Mouse (Mus musculus) liver, embryonic 11.5 days (tissue): ENCODE results near the gene Jaml. TPM values are rescaled to one million over a fixed set of nuclear protein-coding genes. Genes with fewer than 3 reads are reported as not detected.
"Not testable (repeated sequence)": the region's sequence is repeated elsewhere in the genome, so short reads cannot be mapped to it uniquely, and the experiment has no call there.

Experiments used
- ATAC-seq: fragments of 200-750 bp; cut with Nextera tagmentation; replicated peaks from 2 replicates; pipeline ENCODE4 v1.8.0; 2017; ENCODE audit warnings: moderate number of reproducible peaks, mild to moderate bottlenecking, moderate TSS enrichment, moderate library complexity; ENCODE audit not compliant: low FRiP score
- DNase-seq: peaks from one replicate; pipeline ENCODE4 v3.0.0-alpha.2; 2017; ENCODE audit warnings: low spot score
- H3K27ac ChIP-seq: fragments of 300-500 bp; sonication (generic); 2 replicates; pipeline ENCODE4 v1.5.1; 2014; ENCODE audit warnings: mild to moderate bottlenecking, low read depth, low read length, control low read depth
- H3K27me3 ChIP-seq: fragments of 300-500 bp; sonication (generic); replicated peaks from 2 replicates; pipeline ENCODE4 v1.6.1; 2014; ENCODE audit warnings: low read length, mixed read lengths; ENCODE audit not compliant: control insufficient read depth, insufficient read depth
- H3K36me3 ChIP-seq: fragments of 300-500 bp; sonication (generic); 2 replicates; pipeline ENCODE4 v1.6.1; 2014; ENCODE audit warnings: mild to moderate bottlenecking, low read length, moderate library complexity, mixed read lengths; ENCODE audit not compliant: control insufficient read depth, insufficient read depth
- H3K4me1 ChIP-seq: fragments of 300-500 bp; sonication (generic); replicated peaks from 2 replicates; pipeline ENCODE4 v1.6.1; 2014; ENCODE audit warnings: low read length, mixed read lengths; ENCODE audit not compliant: control insufficient read depth, insufficient read depth
- H3K4me2 ChIP-seq: fragments of 300-500 bp; sonication (generic); 2 replicates; pipeline ENCODE4 v1.6.1; 2014; ENCODE audit warnings: mild to moderate bottlenecking, control low read depth, moderate library complexity
- H3K4me3 ChIP-seq: fragments of 300-500 bp; sonication (generic); 2 replicates; pipeline ENCODE4 v1.5.1; 2014; ENCODE audit warnings: low read depth, low read length, control low read depth
- H3K9ac ChIP-seq: fragments of 300-500 bp; sonication (generic); 2 replicates; pipeline ENCODE4 v1.6.1; 2014; ENCODE audit warnings: low read depth, low read length, control low read depth
- H3K9me3 ChIP-seq: fragments of 300-500 bp; sonication (generic); 2 replicates; pipeline ENCODE4 v1.6.1; 2016; ENCODE audit warnings: low read length, inconsistent platforms, mixed read lengths; ENCODE audit not compliant: control insufficient read depth
- WGBS: fragments of 180-500 bp; shearing (Covaris S2); extraction: QIAGEN DNeasy Blood & Tissue Kit; methylation state at CpG from one replicate; pipeline ENCODE4 v1.1.7; 2014; 5-methylcytosine and 5-hydroxymethylcytosine counted together
- polyA plus RNA-seq: library from polyadenylated mRNA; unstranded; fragments of >200 nt; fragmentation: Nextera tagmentation; extraction: Ambion mirVana; gene quantifications from 2 replicates; pipeline ENCODE4 v1.2.1, GENCODE M21; 2014

The Jaml gene
- polyA plus RNA-seq = 0.16 and 0.18 TPM in 2 replicates

DNA sequence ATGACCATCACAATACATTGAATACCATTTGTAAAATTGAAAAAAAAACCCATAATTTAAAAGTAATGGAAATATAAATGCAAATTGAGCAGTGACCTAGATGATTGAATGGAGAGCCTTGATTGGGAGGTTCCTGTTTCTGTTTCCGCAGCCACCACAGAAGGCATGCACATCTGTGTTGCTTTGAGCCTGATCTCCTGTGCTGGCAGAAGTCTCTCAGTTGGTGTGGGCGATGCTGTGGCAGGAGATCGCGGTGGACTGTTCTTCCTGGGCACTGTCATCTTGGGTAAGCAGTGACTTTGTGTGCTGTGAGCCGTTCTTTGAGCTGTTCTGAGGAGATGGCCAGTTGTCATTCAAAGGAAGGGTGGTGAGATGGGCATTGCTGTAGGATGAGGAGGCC, at the start of gene Jaml:
Gene Jaml (plus strand): TSS at position 173 of the 400 bp plus-strand sequence.
- Histone ChIP-seq H3K4me3 (no peak within 1 kb of the TSS), H3K27ac (no peak within 1 kb of the TSS), H3K4me1 (no peaks in the 10 kb centered on the region), H3K4me2 (no peak within 1 kb of the TSS), H3K36me3 (no peaks in the 10 kb centered on the region), H3K9ac (no peak within 1 kb of the TSS), H3K9me3 (no peaks in the 10 kb centered on the region), H3K27me3 (no peaks in the 10 kb centered on the region)
- 77% methylated on average over 5 of the region's 5 CpGs for WGBS
- ATAC-seq = no peak
- DNase-seq = no peak

- 76% methylated on average over 6 of the region's 6 CpGs for WGBS
- DNase-seq (no peak), ATAC-seq (no peak)
- H3K9me3 ChIP-seq = no peaks in the 10 kb centered on the region
- H3K4me1 ChIP-seq = no peaks in the 10 kb centered on the region
- H3K27ac ChIP-seq = no peak overlapping the region
- no peak overlapping the region for H3K9ac ChIP-seq
- no peak overlapping the region for H3K4me3 ChIP-seq
- H3K4me2 ChIP-seq = no peak overlapping the region
- H3K27me3 ChIP-seq = peaks cover 6% of the 10 kb centered on the region
- H3K36me3 ChIP-seq = no peaks in the 10 kb centered on the region
These were observed 48.6 kb upstream of the Jaml start for GRCm38 (mm10) chr9:45030341-45030740.

DNA sequence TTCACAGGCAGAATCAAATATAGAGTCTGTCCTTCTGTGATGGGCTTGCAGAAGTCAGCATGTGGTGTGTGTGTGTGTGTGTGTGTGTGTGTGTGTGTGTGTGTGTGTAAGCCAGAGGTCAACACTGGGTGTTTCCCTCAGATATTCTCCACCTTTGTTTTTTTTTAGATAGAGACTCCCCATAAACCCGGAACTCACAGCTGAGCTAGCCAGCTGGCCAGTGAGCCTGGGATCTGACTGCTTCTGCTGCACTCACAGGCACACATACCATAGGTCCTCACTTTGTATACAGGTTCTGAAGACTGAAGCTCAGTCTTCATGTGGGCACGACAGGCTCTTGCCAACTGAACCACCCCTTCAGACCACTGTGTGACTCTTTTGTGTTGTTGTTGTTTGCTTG, 46.7 kb upstream of the Jaml start:
- no peak overlapping the region for H3K27ac ChIP-seq
- H3K4me1 ChIP-seq = no peaks in the 10 kb centered on the region
- ATAC-seq (no peak), DNase-seq (no peak)
- H3K4me2 ChIP-seq = no peak overlapping the region
- H3K27me3 ChIP-seq = peaks cover 3% of the 10 kb centered on the region; the same call in 1 of the 2 replicates
- H3K9ac ChIP-seq = no peak overlapping the region
- no peaks in the 10 kb centered on the region for H3K36me3 ChIP-seq
- no peaks in the 10 kb centered on the region for H3K9me3 ChIP-seq
- 67% methylated on average over 2 of the region's 2 CpGs for WGBS
- no peak overlapping the region for H3K4me3 ChIP-seq

DNA sequence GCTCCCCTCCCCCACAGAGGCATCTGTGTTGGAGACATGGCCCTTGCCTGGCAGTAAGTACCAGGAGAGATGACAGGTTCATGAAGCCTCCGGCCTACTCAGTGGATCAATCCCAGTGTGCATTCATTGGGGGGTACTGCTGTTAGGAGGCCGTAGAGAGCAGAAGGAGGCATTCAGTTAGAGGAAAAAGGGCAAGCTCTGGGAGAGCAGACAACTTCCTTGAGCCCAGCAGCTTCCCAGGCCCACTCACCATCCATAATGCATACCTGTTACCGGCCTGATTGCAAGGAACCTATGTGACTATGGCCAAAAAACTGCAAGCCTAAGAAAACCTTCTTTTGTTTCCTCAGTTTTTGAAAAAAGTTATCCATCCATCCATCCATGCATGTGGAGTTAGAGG, 44.5 kb upstream of the Jaml start:
- 75% methylated on average over 3 of the region's 3 CpGs for WGBS
- H3K9me3 ChIP-seq = no peaks in the 10 kb centered on the region
- no peak overlapping the region for H3K9ac ChIP-seq
- H3K36me3 ChIP-seq = no peaks in the 10 kb centered on the region
- no peak overlapping the region for H3K4me2 ChIP-seq
- no peaks in the 10 kb centered on the region for H3K4me1 ChIP-seq
- peaks cover 18% of the 10 kb centered on the region for H3K27me3 ChIP-seq
- no peak overlapping the region for H3K27ac ChIP-seq
- no peak for ATAC-seq
- H3K4me3 ChIP-seq = no peak overlapping the region
- no peak for DNase-seq

GRCm38 (mm10) chr9:45037803-45038202, 41.2 kb upstream of the Jaml start:
- peaks cover 45% of the 10 kb centered on the region for H3K27me3 ChIP-seq
- not testable (repeated sequence) for H3K9ac ChIP-seq, H3K9me3 ChIP-seq, H3K4me2 ChIP-seq, H3K36me3 ChIP-seq, H3K4me3 ChIP-seq, DNase-seq, ATAC-seq, H3K4me1 ChIP-seq, H3K27ac ChIP-seq
- WGBS = 71% methylated on average over 1 of the region's 1 CpGs

- Histone ChIP-seq H3K27me3 (peaks cover 58% of the 10 kb centered on the region), H3K4me2 (peak within 1 kb of the TSS; percentile 42), H3K36me3 (no peaks in the 10 kb centered on the region), H3K9ac (no peak within 1 kb of the TSS), H3K4me1 (peaks cover 3% of the 10 kb centered on the region; the same call in 1 of the 2 replicates), H3K27ac (no peak within 1 kb of the TSS), H3K9me3 (no peaks in the 10 kb centered on the region), H3K4me3 (no peak within 1 kb of the TSS)
- 53% methylated on average over 5 of the region's 5 CpGs for WGBS
- ATAC-seq (no peak), DNase-seq (no peak)
These were observed 39.5 kb upstream of the Jaml start, which contains the start of gene Mpzl2 for GRCm38 (mm10) chr9:45039499-45039898. Gene Mpzl2 (plus strand): TSS chr9:45039799.

DNA sequence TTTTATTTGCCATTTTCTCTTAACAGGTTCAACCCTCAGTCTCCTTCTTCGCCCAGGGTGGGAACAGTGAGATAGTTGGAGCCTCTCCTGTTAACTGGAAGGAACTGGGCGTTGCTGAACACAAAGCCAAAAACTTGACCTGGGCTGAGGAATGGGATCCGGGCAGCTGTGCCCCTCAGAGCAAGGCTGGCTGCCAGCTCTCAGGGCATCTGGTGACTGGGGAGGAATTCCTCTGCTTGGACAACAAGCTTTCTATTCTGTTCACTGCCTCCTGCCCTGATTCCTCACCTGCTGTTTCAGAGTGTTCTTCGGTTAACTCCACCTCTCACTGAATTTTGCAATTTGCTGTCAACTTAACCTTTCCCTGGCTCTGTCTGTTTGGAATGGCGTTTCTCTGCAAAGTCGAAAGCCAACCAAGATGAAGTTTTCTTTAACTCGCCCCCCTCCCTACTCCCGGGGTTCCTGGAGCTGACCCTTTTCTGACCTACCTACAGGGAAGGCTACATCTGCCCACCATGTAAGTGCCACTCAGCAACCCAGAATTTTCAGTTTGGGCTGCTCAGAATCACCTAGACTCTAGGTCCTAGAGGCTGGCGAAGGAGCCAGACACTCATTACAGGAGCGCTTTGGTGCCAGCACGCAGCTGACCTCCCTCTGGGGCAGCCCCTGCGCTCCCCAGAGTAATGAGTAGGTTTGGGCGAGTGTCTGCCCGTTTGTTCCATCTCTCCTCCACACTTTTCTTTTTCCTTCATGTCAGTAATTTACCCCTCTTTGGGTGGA, 38.7 kb upstream of the Jaml start:
- H3K9me3 ChIP-seq = no peaks in the 10 kb centered on the region
- WGBS = 17% methylated on average over 14 of the region's 14 CpGs
- peaks cover 3% of the 10 kb centered on the region; the same call in 1 of the 2 replicates for H3K4me1 ChIP-seq
- peaks cover 58% of the 10 kb centered on the region for H3K27me3 ChIP-seq
- no peaks in the 10 kb centered on the region for H3K36me3 ChIP-seq
- H3K9ac ChIP-seq = no peak overlapping the region
- H3K4me2 ChIP-seq = peak overlapping the region; percentile 42
- DNase-seq (no peak), ATAC-seq (no peak)
- H3K4me3 ChIP-seq = no peak overlapping the region
- no peak overlapping the region for H3K27ac ChIP-seq

DNA sequence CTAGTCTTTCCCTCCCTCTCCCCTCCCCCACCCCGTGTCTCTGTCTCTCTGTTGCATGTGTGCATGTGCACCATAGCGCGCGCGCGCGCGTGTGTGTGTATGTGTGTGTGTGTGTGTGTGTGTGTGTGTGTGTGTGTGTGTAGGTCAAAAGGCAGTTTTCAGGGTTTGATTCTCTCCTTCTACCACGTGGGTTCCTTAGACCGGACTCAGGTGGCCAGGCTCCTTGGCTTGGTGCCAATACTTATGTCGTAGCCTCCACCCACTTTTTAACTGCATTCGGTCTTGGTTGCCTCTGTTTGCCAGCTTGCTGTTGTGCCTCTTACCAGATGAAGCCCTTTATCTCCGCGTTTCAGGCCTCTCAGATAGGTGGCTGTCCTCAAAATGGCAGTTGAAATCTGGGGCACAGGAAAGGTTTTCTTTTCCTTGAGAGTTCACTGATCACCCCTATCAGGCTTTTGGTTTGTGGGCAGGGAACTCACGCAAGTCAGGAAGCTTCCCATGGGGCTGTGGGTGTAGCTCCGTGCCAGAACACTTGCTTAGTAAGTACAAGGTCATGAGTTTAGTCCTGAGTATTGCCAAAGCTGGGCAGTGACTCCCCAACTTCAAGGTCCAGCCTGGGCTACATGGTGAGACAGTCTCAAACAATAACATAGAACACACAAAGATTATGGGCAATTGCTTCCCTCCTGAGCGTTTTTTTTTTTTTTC, 37.7 kb upstream of the Jaml start:
- H3K9ac ChIP-seq = no peak overlapping the region
- WGBS = 25% methylated on average over 17 of the region's 17 CpGs
- H3K27me3 ChIP-seq = peaks cover 58% of the 10 kb centered on the region
- no peak overlapping the region for H3K27ac ChIP-seq
- peak overlapping the region; percentile 42 for H3K4me2 ChIP-seq
- no peaks in the 10 kb centered on the region for H3K36me3 ChIP-seq
- DNase-seq = no peak
- ATAC-seq = no peak
- no peak overlapping the region for H3K4me3 ChIP-seq
- no peaks in the 10 kb centered on the region for H3K9me3 ChIP-seq
- peaks cover 3% of the 10 kb centered on the region; the same call in 1 of the 2 replicates for H3K4me1 ChIP-seq
